Mouse (Mus musculus) bone marrow macrophage, adult 2 months (primary cell): ENCODE measurements around the gene Rbm15. TPM values are rescaled to one million over a fixed set of nuclear protein-coding genes. Genes with fewer than 3 reads are reported as not detected.
A peak's percentile ranks its signal among the peaks of the same experiment; 100 is the strongest.

Experiments
- H3K27ac ChIP-seq: 2 replicates; pipeline ENCODE4 v1.5.1; 2012; ENCODE audit warnings: low read depth, low read length; ENCODE audit not compliant: insufficient read depth
- H3K4me1 ChIP-seq: 2 replicates; pipeline ENCODE4 v1.6.1; 2012; ENCODE audit warnings: low read length; ENCODE audit not compliant: control insufficient read depth, insufficient read depth
- H3K4me3 ChIP-seq: 2 replicates; pipeline ENCODE4 v1.5.1; 2012; ENCODE audit warnings: mild to moderate bottlenecking, low read length, moderate library complexity; ENCODE audit not compliant: insufficient read depth
- CTCF ChIP-seq: IDR thresholded peaks from 2 replicates; pipeline ENCODE4 v1.5.1; 2012; ENCODE audit warnings: low read depth, mild to moderate bottlenecking, low read length, moderate library complexity
- POLR2A ChIP-seq: IDR thresholded peaks from 2 replicates; pipeline ENCODE4 v1.6.1; 2012; ENCODE audit warnings: mild to moderate bottlenecking, low read depth, low read length, borderline replicate concordance
- polyA plus RNA-seq: library from polyadenylated mRNA; stranded (reverse); fragments of >200 nt; gene quantifications from 2 replicates; pipeline ENCODE4 v1.2.4, GENCODE M21; 2012; ENCODE audit not compliant: missing spikeins, insufficient read depth, insufficient read length

Rbm15 gene
- polyA plus RNA-seq, 1 experiment: 16.0 TPM

- Histone ChIP-seq H3K4me3 (no peak within 1 kb of the TSS), H3K4me1 (peaks cover 6% of the 10 kb centered on the region), H3K27ac (no peak within 1 kb of the TSS)
- no peak for TF ChIP-seq POLR2A
- TF ChIP-seq CTCF: no peak
Observed at GRCm38 (mm10) chr3:107290764-107291381, 42.6 kb downstream of the Rbm15 start, which contains the start of gene Slc16a4. TSS of gene Slc16a4 (plus strand) at chr3:107291230.

DNA sequence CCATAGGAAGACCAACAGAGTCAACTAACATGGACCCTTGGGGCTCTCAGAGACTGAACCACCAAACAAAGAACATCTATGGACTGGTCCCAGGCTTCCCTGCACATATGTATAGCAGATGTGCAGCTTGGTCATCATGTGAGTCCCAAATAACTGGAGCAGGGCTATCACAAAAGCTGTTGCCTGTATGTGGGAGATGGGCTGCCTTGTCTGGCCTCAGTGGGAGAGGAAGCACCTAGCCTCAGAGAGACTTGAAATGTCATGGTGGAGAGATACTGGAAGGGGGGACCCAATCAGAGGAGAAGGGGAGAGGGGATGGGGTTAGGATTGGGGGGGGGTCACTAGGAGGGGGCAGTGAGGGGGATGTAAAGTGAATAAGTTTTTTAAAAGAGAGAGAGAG, 46.1 kb downstream of the Rbm15 start:
- Histone ChIP-seq H3K27ac (no peak overlapping the region), H3K4me1 (peaks cover 6% of the 10 kb centered on the region), H3K4me3 (no peak overlapping the region)
- TF ChIP-seq CTCF: no peak
- no peak for TF ChIP-seq POLR2A

- TF ChIP-seq POLR2A (no peak), CTCF (no peak)
- Histone ChIP-seq H3K4me1 (peaks cover 6% of the 10 kb centered on the region), H3K4me3 (no peak overlapping the region), H3K27ac (no peak overlapping the region)
Observed at GRCm38 (mm10) chr3:107286123-107286522, 47.4 kb downstream of the Rbm15 start.

GRCm38 (mm10) chr3:107278479-107279269, 54.8 kb downstream of the Rbm15 start, which contains the start of gene Lamtor5:
TSS of gene Lamtor5 (plus strand) at chr3:107278858.
- peak within 1 kb of the TSS; percentile 40 for H3K27ac ChIP-seq
- H3K4me3 ChIP-seq: peak within 1 kb of the TSS; percentile 93
- TF ChIP-seq CTCF (no peak), POLR2A (no peak)
- H3K4me1 ChIP-seq: peaks cover 8% of the 10 kb centered on the region

DNA sequence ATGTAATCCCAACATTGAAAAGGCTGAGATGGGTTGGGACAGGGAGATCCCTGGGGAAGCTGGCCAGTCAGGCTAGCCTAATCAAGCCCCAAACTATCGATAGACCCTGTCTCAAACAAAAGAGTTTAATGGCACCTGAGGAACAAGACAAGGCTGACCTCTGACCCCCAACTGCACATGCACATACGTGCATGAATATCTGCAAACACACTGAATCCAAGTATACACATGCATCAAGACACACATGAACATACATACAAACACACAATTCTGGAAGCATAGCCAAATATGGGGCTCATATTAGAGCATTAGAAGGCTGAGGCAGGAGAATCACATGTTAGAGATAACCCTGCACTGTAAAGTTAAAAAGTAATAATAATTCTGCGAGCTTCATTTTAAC, 56.8 kb downstream of the Rbm15 start:
- H3K4me1 ChIP-seq: peaks cover 8% of the 10 kb centered on the region

GRCm38 (mm10) chr3:107275996-107276395, 57.5 kb downstream of the Rbm15 start:
- peaks cover 8% of the 10 kb centered on the region for H3K4me1 ChIP-seq
- no peak for TF ChIP-seq POLR2A
- no peak for TF ChIP-seq CTCF
- no peak overlapping the region for H3K4me3 ChIP-seq
- H3K27ac ChIP-seq: no peak overlapping the region

More for the DNA sequence above, 56.8 kb downstream of the Rbm15 start:
- TF ChIP-seq POLR2A (no peak), CTCF (no peak)
- Histone ChIP-seq H3K27ac (no peak overlapping the region), H3K4me3 (no peak overlapping the region)

Other genes with a start within 250 kb of the Rbm15 start
- gene Kcna2, start 232.5 kb downstream of the Rbm15 start, polyA plus RNA-seq: not detected in 2 replicates
- not detected in 2 replicates for gene Kcna10, start 150.6 kb downstream of the Rbm15 start, polyA plus RNA-seq
- gene Cym, start 111.9 kb downstream of the Rbm15 start, polyA plus RNA-seq: not detected in 2 replicates
- gene A630076J17Rik, start 103.1 kb downstream of the Rbm15 start, polyA plus RNA-seq: not detected in 2 replicates
- not detected in 2 replicates for gene Prok1, start 94.0 kb downstream of the Rbm15 start, polyA plus RNA-seq
- 130 and 131 TPM in 2 replicates for gene Lamtor5, start 54.8 kb downstream of the Rbm15 start, polyA plus RNA-seq
- gene Slc16a4, start 42.4 kb downstream of the Rbm15 start, polyA plus RNA-seq: not detected in 2 replicates
- not detected in 2 replicates for gene Kcnc4, start 125.9 kb upstream of the Rbm15 start, polyA plus RNA-seq
- gene Slc6a17, start 184.3 kb upstream of the Rbm15 start, polyA plus RNA-seq: not detected in 2 replicates
- not detected in 2 replicates for gene Ubl4b, start 221.4 kb upstream of the Rbm15 start, polyA plus RNA-seq